Mouse (Mus musculus): ENCODE measurements around the gene Map3k5. TPM values are rescaled to one million over a fixed set of nuclear protein-coding genes. Genes with fewer than 3 reads are reported as not detected.

Gene Map3k5
- total and polyA plus RNA-seq, 3 experiments = 15.8 to 31.0 (median 27.6) TPM

- peaks cover 4 to 23% of the 10 kb centered on the region in 2 experiments for H3K36me3 ChIP-seq (replicated peaks in 1 of 2; ENCODE audit: control insufficient read depth in 1 of 2, insufficient read depth in 1 of 2, low read length in 1 of 2)
- in situ Hi-C loops (cut with MboI; ENCODE audit: low pct_ligation_motif_present, low pct_unique_long_range_greater_than_20kb, low sequenced_read_pairs) (no loop called here), dilution Hi-C loops (cut with MboI; ENCODE audit: extremely low pct_ligation_motif_present, extremely low pct_unique_long_range_greater_than_20kb, low sequenced_read_pairs) (no loop called here)
- TF ChIP-seq NRF1 (IDR thresholded peaks at IDR 0.05; ENCODE audit: low read depth, low read length) (no peak), CHD2 (IDR thresholded peaks at IDR 0.05; ENCODE audit: low read length) (no peak), ETS1 (conservative IDR thresholded peaks at IDR 0.05; ENCODE audit: low read depth, low read length) (no peak), RAD21 (IDR thresholded peaks at IDR 0.05; ENCODE audit: low read depth, low read length) (no peak), ZKSCAN1 (IDR thresholded peaks at IDR 0.05; ENCODE audit: borderline replicate concordance, low read depth, low read length) (no peak), MAZ (IDR thresholded peaks at IDR 0.05; ENCODE audit: low read depth, low read length) (no peak), E2F4 (IDR thresholded peaks at IDR 0.05; ENCODE audit: insufficient replicate concordance, low read depth, low read length) (no peak)
- H3K4me2 ChIP-seq (ENCODE audit: insufficient read depth, low read depth, poor library complexity, severe bottlenecking) = no peak overlapping the region
- no peak overlapping the region for H3K9ac ChIP-seq (ENCODE audit: insufficient read depth, low read depth)
- no peaks in the 10 kb centered on the region for H3K27me3 ChIP-seq (replicated peaks)
- H3K9me3 ChIP-seq (replicated peaks; ENCODE audit: low read length) = peaks cover 3% of the 10 kb centered on the region
- H3K4me3 ChIP-seq (replicated peaks in 1 of 3; ENCODE audit: low read depth in 2 of 3, low read length in 2 of 3, poor library complexity in 1 of 3) = no peak overlapping the region
- DNase-seq (ENCODE audit: extremely low read depth) = no peak
- H3K79me2 ChIP-seq (replicated peaks; ENCODE audit: control insufficient read depth, extremely low read depth, insufficient read depth, poor library complexity, severe bottlenecking) = peaks cover 14% of the 10 kb centered on the region
- H3K4me1 ChIP-seq (ENCODE audit: control insufficient read depth in 1 of 2, insufficient read depth in 2 of 2) = peaks cover 13 to 40% of the 10 kb centered on the region in 2 experiments
- H3K27ac ChIP-seq (ENCODE audit: insufficient read depth, low read depth) = no peak overlapping the region
Observed at GRCm38 (mm10) chr10:19987736-19988135, 53.5 kb downstream of the Map3k5 start.

GRCm38 (mm10) chr10:19989986-19990385 lies 55.7 kb downstream of the Map3k5 start:
- Histone ChIP-seq H3K9me3 (replicated peaks; ENCODE audit: low read length) (peaks cover 3% of the 10 kb centered on the region), H3K36me3 (replicated peaks in 1 of 2; ENCODE audit: control insufficient read depth in 1 of 2, insufficient read depth in 1 of 2, low read length in 1 of 2) (peaks cover 4 to 24% of the 10 kb centered on the region in 2 experiments), H3K27ac (ENCODE audit: insufficient read depth, low read depth) (no peak overlapping the region), H3K4me2 (ENCODE audit: insufficient read depth, low read depth, poor library complexity, severe bottlenecking) (no peak overlapping the region), H3K4me1 (ENCODE audit: control insufficient read depth in 1 of 2, insufficient read depth in 2 of 2) (peaks cover 22 to 54% of the 10 kb centered on the region in 2 experiments), H3K79me2 (replicated peaks; ENCODE audit: control insufficient read depth, extremely low read depth, insufficient read depth, poor library complexity, severe bottlenecking) (peaks cover 25% of the 10 kb centered on the region), H3K27me3 (replicated peaks) (no peaks in the 10 kb centered on the region), H3K9ac (ENCODE audit: insufficient read depth, low read depth) (no peak overlapping the region), H3K4me3 (replicated peaks in 1 of 3; ENCODE audit: low read depth in 2 of 3, low read length in 2 of 3, poor library complexity in 1 of 3) (no peak overlapping the region)
- dilution Hi-C loops (cut with MboI; ENCODE audit: extremely low pct_ligation_motif_present, extremely low pct_unique_long_range_greater_than_20kb, low sequenced_read_pairs) (no loop called here), in situ Hi-C loops (cut with MboI; ENCODE audit: low pct_ligation_motif_present, low pct_unique_long_range_greater_than_20kb, low sequenced_read_pairs) (loop anchor here (10.0 kb wide), 1 partner anchor 55 kb away; the partner anchor contains the start of gene Map3k5)
- no peak for DNase-seq (ENCODE audit: extremely low read depth)
- TF ChIP-seq MAZ (IDR thresholded peaks at IDR 0.05; ENCODE audit: low read depth, low read length) (no peak), RCOR1 (conservative IDR thresholded peaks at IDR 0.05; ENCODE audit: low read depth, low read length) (no peak), USF1 (IDR thresholded peaks at IDR 0.05; ENCODE audit: low read depth, low read length) (no peak), POLR2AphosphoS2 (IDR thresholded peaks at IDR 0.05; ENCODE audit: low read depth, low read length) (no peak), EP300 (IDR thresholded peaks at IDR 0.05; ENCODE audit: low read length) (no peak), IRF4 (IDR thresholded peaks at IDR 0.05; ENCODE audit: low read depth, low read length) (no peak), PAX5 (IDR thresholded peaks at IDR 0.05; ENCODE audit: low read length) (no peak), MYC (IDR thresholded peaks at IDR 0.05; ENCODE audit: low read depth, low read length) (no peak), ZKSCAN1 (IDR thresholded peaks at IDR 0.05; ENCODE audit: borderline replicate concordance, low read depth, low read length) (no peak), ETS1 (conservative IDR thresholded peaks at IDR 0.05; ENCODE audit: low read depth, low read length) (no peak), ELF1 (IDR thresholded peaks at IDR 0.05; ENCODE audit: low read depth, low read length) (no peak), MXI1 (IDR thresholded peaks at IDR 0.05; ENCODE audit: low read depth, low read length) (no peak), SIN3A (IDR thresholded peaks at IDR 0.05; ENCODE audit: low read length) (no peak), SMC3 (IDR thresholded peaks at IDR 0.05; ENCODE audit: low read depth, low read length) (no peak), CHD1 (IDR thresholded peaks at IDR 0.05; ENCODE audit: low read depth, low read length) (no peak), MAX (IDR thresholded peaks at IDR 0.05; ENCODE audit: low read length) (no peak), MEF2A (IDR thresholded peaks at IDR 0.05; ENCODE audit: borderline replicate concordance, low read depth, low read length) (no peak), HCFC1 (IDR thresholded peaks at IDR 0.05; ENCODE audit: low read depth, low read length) (no peak), ZNF384 (IDR thresholded peaks at IDR 0.05; ENCODE audit: low read depth, low read length) (no peak)

All from CH12.LX (cell line).